Mouse (Mus musculus) left cerebral cortex, postnatal 14 days (tissue): ENCODE data around the gene Lrp3. TPM values are rescaled to one million over a fixed set of nuclear protein-coding genes. Genes with fewer than 3 reads are reported as not detected.
"Not testable (repeated sequence)": the region's sequence is repeated elsewhere in the genome, so short reads cannot be mapped to it uniquely, and the experiment has no call there.

Experiments used
- DNase-seq, 2 experiments: peaks; one replicate each; pipeline ENCODE4 v3.0.0; 2021 to 2022; ENCODE audit warnings: low spot score in 2 of 2, mixed read lengths in 1 of 2
- intact Hi-C: fragments of 180-260 bp; cut with DNase I; formaldehyde crosslinking; loops from one replicate; pipeline ENCODE4 v1.15.1; 2025
- long read RNA-seq, 2 experiments: library from polyadenylated mRNA; stranded (forward); transcript quantifications; one replicate each; pipeline ENCODE4 v2.0.0; 2021
- total RNA-seq, 2 experiments: library from RNA; stranded (reverse); gene quantifications; 2 replicates each; pipeline ENCODE4 v1.2.3; 2021

Gene Lrp3
- total RNA-seq: 10 to 100 TPM; 83.8 to 84.6 TPM
- long read RNA-seq, experiment 1, full-length matches to known transcripts: 110 of 169 reads
- long read RNA-seq, experiment 1, partial matches to known transcripts: 38 of 169 reads
- long read RNA-seq, experiment 1, other reads (novel, unspliced or antisense): 21 of 169 reads
- long read RNA-seq, experiment 2, full-length matches to known transcripts: 88 of 148 reads
- long read RNA-seq, experiment 2, partial matches to known transcripts: 9 of 148 reads
- long read RNA-seq, experiment 2, other reads (novel, unspliced or antisense): 51 of 148 reads

- peak in 1 of 2 experiments; percentile 65 for DNase-seq
- intact Hi-C loops: no loop called here
Observed at GRCm38 (mm10) chr7:35215225-35215624, at the start of gene Lrp3. TSS of gene Lrp3 (minus strand) at chr7:35215498.

DNA sequence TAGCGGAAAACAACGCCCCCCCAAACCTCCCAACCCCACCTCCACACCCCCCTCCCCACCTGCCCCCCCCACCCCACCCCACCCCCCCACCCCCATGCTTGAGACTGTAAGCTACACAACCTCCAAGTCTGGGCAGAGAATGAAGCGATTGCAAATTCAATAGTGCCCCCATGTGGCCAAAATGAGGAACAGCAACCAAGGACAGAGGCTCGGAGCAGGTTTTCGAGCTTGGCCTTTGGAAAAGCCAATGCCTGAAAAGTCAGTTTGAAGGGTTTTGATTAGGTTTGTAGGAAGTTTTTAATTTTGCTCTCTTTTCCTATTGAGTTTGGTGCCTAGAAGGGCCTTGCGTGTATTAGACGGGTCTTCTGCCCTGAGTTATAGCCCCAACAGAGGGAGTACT lies 49.4 kb upstream of the Lrp3 start:
- intact Hi-C loops: loop anchor here (5.0 to 10.0 kb wide), 3 partner anchors 87 to 860 kb away; no protein-coding TSS in a partner anchor
- DNase-seq: peak; percentile 54 to 60

- DNase-seq: no peak
- intact Hi-C loops: loop anchor here (5.0 to 10.0 kb wide), 3 partner anchors 87 to 859 kb away; no protein-coding TSS in a partner anchor
Observed at GRCm38 (mm10) chr7:35263595-35264489, 48.5 kb upstream of the Lrp3 start.

GRCm38 (mm10) chr7:35259384-35259783 lies 44.1 kb upstream of the Lrp3 start:
- no peak for DNase-seq
- intact Hi-C loops: no loop called here

- no peak for DNase-seq
- intact Hi-C loops: no loop called here
Observed at GRCm38 (mm10) chr7:35258294-35258693, 43.0 kb upstream of the Lrp3 start.

DNA sequence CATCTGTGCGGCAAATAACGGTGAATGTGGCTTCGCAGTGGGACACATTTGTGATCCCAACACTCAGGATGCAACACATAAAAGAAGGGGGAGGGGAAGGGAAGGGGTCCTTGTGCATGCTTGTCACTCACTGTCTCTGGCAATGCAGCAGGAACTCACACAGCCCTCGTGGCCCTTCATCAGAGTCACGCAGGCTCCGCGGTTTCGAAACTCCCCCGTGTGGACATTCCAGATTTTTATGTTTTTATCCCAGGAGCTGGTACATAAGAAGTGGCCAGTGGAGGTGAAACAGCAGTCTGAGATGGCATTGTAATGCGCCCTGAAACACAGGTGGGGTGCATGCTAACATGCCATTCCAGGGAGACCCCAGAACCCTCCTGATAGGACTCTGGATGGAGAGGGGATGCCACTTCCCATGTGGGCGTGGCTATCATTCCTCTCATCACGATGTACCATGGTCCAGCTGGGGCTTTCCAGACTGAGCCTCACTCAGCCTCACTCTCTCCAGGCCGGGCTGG lies 36.8 kb upstream of the Lrp3 start:
- DNase-seq: peak; percentile 62 to 64
- intact Hi-C loops: no loop called here

DNA sequence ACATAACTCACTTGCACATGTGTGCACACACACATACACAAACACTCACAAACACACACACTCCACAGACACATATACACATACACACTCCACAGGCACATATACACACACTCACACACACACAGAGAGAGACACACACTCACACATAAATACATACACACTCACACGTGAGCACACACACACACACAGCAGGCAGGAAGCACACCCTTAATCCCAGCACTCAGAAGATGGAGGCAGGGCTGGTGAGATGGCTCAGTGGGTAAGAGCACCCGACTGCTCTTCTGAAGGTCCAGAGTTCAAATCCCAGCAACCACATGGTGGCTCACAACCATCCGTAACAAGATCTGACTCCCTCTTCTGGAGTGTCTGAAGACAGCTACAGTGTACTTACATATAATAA lies 22.6 kb upstream of the Lrp3 start:
- intact Hi-C loops, DNase-seq: not testable (repeated sequence)

GRCm38 (mm10) chr7:35235308-35235707 lies 20.0 kb upstream of the Lrp3 start:
- intact Hi-C loops: no loop called here
- DNase-seq: peak; percentile 71 to 94

DNA sequence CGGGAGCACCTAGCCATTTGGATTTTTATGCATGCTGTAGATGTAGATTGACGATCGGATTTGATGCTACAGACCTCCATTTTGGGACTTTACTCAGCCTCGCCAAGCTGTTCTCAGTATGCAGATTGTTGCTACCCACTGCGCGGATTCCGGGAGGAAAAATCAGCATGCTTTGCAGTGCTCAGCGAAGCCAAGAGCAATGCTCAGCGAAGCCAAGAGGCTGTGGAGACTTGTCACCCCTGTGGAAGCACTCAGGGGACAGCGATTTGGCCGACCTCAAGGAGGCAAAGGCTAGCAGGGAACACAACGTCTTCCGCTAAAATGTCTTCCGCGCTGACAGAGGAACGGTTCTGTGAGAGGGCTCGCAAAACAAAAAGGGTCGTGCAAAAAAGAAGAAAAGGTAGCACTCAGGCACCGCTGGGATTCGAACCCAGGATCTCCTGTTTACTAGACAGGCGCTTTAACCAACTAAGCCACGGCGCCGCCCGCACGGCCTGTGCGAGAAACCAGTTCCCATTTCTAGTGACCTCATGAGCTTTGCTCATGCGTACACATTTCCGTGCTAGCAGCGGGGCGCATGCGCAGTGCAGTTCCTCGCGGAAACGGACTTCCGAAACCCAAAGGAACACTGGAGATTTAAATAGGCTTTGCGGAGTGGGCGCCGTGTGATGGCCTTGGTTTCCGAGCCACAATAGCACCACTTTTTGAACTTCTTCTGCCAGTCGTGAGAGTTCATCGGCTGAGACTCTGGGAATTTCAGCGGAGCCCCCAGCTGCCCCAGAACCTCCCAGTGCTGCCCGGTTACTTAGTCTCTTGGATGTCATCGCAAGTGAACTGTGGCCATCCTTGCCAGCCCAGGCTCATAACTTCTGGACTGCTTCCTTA lies 19.3 kb upstream of the Lrp3 start:
- intact Hi-C loops: no loop called here
- peak; percentile 99 to 100 for DNase-seq

DNA sequence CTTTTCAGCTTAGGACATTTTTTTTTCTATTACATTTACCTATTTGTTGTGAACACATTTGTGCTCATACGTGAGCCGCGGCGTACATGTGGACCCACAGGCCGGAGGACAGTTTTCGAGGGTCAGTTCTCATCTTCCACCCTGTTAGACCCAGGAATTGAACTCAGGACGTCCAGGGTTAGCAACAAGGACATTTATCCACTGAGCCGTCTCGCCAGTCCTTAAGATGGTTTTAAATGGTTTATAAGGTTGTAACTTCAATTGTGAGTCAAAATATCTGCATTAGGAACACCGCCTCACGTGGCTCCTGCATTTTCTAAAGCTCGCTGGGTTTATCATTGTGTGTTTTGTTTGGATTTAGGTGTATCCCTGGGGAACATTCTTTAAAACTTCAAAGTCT lies 18.6 kb upstream of the Lrp3 start:
- intact Hi-C loops: no loop called here

GRCm38 (mm10) chr7:35232796-35233455 lies 17.6 kb upstream of the Lrp3 start:
- no peak for DNase-seq
- intact Hi-C loops: no loop called here

More for the DNA sequence above, 18.6 kb upstream of the Lrp3 start:
- DNase-seq: no peak

DNA sequence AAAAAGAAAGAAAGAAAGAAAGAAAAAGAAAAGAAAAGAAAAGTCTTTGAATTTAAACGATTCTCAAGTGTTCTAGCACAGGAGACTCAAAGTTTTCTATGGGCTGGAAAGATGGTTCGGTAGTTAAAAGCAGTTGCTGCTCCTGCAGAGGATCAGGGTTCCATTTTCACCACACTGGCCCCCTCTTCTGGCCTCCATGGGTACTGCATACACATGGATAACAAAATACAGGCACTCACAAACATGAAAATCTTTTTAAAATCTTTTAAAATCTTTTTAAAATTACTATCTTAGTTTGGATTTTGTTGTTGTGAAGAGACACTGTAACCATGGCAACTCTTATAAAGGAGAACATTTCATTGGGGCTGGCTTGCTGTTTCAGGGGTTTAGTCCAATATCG lies 15.0 kb upstream of the Lrp3 start:
- intact Hi-C loops: no loop called here
- no peak for DNase-seq

DNA sequence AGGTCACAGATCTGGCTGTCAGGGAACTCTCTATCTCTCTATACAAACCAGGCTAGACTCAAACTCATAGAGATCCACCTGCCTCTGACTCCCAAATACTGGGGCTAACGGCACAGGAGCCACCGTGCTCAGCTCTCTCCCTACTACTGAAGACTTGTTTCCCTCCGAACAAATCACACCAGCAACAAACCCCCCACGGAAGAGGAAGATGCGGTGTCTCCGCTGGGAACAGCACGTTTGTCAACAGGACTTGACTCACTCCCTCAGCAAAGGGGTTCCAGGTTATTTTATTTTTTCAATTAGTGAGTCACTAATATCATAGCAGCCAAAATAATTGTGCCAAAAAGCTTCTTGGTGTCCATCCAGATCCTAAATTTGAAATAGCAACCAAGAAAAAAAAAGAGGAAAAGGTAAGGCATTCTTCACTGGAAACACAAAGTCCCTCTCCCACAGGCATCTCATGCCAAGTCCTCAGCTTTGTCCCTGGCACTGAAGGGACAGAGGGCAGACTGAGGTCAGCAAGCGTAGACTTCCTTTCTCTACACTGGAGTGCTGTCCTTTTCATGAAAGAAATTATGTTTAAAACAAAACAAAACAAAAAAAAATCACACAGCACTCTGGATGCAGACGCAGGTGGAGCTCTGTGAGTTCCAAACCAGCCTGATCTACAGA lies 5.5 kb upstream of the Lrp3 start:
- intact Hi-C loops: no loop called here
- no peak for DNase-seq

DNA sequence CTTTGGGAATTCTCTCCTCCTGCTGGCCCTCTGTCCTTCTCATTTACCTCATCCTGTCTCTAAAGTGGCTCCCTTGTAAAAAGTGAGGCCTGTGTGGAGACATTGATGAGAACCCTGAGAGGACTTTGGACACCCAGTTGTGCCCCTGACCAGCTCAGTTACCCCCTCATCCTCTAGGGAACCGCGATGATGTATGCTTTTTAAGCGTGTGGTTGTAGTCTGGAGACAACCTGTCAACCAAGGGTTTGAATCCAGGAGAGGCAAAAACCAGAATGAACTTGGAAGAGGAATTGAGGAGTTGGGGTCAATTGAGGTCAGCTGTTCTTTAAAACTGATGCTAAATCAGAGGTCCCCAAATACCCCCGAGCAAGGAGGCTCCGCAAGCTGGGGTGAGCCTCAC lies 433 bp upstream of the Lrp3 start:
- intact Hi-C loops: no loop called here
- DNase-seq: no peak

GRCm38 (mm10) chr7:35214442-35215222 lies 666 bp downstream of the Lrp3 start:
- intact Hi-C loops: no loop called here
- no peak for DNase-seq

DNA sequence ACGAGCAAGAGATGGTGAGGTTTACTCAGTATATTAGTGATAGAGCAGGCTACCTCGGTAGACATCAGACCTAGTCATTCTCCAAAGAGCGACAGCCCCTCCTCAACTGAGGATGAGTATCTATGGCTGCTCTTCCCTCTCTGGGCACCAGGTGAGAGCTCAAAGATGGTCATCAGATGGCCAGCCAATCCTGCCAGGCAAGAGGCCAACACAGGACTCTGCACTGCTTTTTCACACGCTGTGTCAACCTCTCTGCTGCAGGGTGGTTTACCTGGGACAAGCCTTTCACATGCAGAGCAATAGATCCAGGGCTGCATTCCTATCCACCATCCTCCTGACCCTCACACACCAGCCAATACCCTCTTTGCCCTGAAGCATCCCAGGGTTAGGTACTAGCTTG lies 3.5 kb downstream of the Lrp3 start:
- intact Hi-C loops: no loop called here
- DNase-seq: no peak

GRCm38 (mm10) chr7:35199755-35200154 lies 15.5 kb downstream of the Lrp3 start:
- intact Hi-C loops: no loop called here
- DNase-seq: no peak
